Mouse (Mus musculus) bone marrow, adult 2 months (tissue): Measurements from ENCODE around the gene Pnpla8. TPM values are rescaled to one million over a fixed set of nuclear protein-coding genes. Genes with fewer than 3 reads are reported as not detected.

Source experiments
- H3K27ac ChIP-seq: fragments of 200-500 bp; 2 replicates; pipeline ENCODE4 v1.5.1; 2012; ENCODE audit warnings: low read depth, mild to moderate bottlenecking, control low read depth, inconsistent platforms, low read length; ENCODE audit not compliant: control insufficient read depth, poor library complexity, insufficient read depth
- H3K4me1 ChIP-seq: fragments of 200-500 bp; 2 replicates; pipeline ENCODE4 v1.6.1; 2011; ENCODE audit warnings: low read length; ENCODE audit not compliant: control insufficient read depth, insufficient read depth
- H3K4me3 ChIP-seq: fragments of 200-500 bp; replicated peaks from 2 replicates; pipeline ENCODE3; 2011; ENCODE audit warnings: mild to moderate bottlenecking, low read depth, low read length, control low read depth; ENCODE audit not compliant: control insufficient read depth
- CTCF ChIP-seq: fragments of 200-500 bp; IDR thresholded peaks from 2 replicates; pipeline ENCODE4 v1.5.1; 2011; ENCODE audit warnings: low read length, control low read depth; ENCODE audit not compliant: control insufficient read depth, insufficient read depth
- POLR2A ChIP-seq: fragments of 200-500 bp; IDR thresholded peaks from 2 replicates; pipeline ENCODE4 v1.6.1; 2011; ENCODE audit warnings: low read depth, mild to moderate bottlenecking, control low read depth, low read length, borderline replicate concordance; ENCODE audit not compliant: control insufficient read depth
- WGBS: fragments of 180-500 bp; shearing (Covaris S2); methylation state at CpG from one replicate; pipeline ENCODE4 v1.1.7; 2018; 5-methylcytosine and 5-hydroxymethylcytosine counted together
- polyA plus RNA-seq: library from polyadenylated mRNA; stranded (reverse); fragments of >200 nt; gene quantifications from 2 replicates; pipeline ENCODE4 v1.2.4, GENCODE M21; 2011; ENCODE audit warnings: low replicate concordance; ENCODE audit not compliant: missing spikeins, insufficient read depth, insufficient read length

Pnpla8 gene
- polyA plus RNA-seq, 1 experiment, result 8.9 TPM

DNA sequence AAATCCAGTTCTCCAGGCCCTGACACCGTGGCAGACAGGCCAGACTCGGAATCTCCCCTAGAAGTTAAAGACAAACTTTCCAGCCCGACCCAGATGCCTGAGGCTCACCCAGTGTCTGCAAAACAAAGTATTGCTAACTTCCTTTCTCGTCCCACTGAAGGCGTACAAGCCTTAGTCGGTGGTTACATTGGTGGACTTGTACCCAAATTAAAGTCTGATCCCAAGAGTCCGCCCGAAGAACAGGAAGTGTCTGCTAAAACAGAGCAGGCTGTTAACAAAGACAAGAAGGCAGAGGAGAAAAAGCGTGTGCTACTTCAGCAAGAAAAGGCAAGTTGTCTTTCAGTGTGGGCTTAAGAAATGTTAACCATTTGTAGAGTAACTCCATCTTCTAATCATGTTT is 62.2 kb downstream of the Pnpla8 start:
- Histone ChIP-seq H3K4me1 (peaks cover 4% of the 10 kb centered on the region), H3K27ac (no peak overlapping the region), H3K4me3 (no peak overlapping the region)
- WGBS, result 17% methylated on average over 9 of the region's 9 CpGs
- no peak for TF ChIP-seq POLR2A
- no peak for TF ChIP-seq CTCF

DNA sequence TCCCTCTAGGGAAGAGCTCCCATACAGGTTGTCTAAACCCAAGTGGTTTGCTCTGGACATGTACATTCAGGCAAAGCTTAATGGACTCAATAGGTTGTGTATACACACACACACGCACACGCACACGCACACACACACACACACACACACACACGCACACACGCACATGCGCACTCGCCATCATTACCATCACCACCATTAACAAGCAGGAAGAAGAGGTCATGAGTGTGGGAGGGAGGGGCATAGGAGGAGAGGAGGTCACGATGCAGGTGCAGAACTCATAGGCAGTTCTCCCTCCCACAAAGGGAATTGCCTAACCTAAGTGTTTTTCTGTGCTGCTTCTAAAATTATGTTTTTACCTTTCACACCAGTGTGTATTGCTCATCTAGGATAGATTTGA is 65.8 kb downstream of the Pnpla8 start:
- WGBS, result 83% methylated on average over 8 of the region's 8 CpGs
- no peak for TF ChIP-seq CTCF
- no peak overlapping the region for H3K4me3 ChIP-seq

DNA sequence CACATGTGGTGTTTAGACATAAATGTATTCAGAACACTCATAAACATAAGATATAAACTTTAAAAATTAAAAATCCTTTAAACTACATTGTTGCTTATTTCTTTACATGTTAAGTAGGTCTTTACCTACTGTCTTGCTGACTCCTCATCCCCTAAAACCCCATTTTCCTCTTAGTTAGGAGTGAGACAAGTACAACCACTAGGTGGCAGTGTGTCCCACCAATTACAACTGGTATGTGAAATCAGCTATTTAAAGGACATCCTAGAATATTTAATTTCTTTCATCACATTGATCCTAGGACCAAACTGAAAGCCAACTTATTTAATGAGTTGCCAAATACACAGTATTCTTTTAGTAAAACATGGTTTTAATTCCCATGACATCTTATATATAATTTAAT is 71.1 kb downstream of the Pnpla8 start:
- Histone ChIP-seq H3K4me1 (no peaks in the 10 kb centered on the region; the same call in 1 of the 2 replicates), H3K27ac (no peak overlapping the region), H3K4me3 (no peak overlapping the region)
- TF ChIP-seq CTCF (0 out of 2 replicates have a peak, but pooled peaks have one; percentile 16), POLR2A (no peak)

More for the DNA sequence above, 65.8 kb downstream of the Pnpla8 start:
- Histone ChIP-seq H3K4me1 (peaks cover 4% of the 10 kb centered on the region), H3K27ac (peak overlapping the region; percentile 26)

GRCm38 (mm10) chr12:44300793-44301192 is 79.6 kb downstream of the Pnpla8 start:
- no peak overlapping the region for H3K4me3 ChIP-seq
- no peak for TF ChIP-seq CTCF
- no peak for TF ChIP-seq POLR2A
- H3K4me1 ChIP-seq, result no peaks in the 10 kb centered on the region
- no peak overlapping the region for H3K27ac ChIP-seq

DNA sequence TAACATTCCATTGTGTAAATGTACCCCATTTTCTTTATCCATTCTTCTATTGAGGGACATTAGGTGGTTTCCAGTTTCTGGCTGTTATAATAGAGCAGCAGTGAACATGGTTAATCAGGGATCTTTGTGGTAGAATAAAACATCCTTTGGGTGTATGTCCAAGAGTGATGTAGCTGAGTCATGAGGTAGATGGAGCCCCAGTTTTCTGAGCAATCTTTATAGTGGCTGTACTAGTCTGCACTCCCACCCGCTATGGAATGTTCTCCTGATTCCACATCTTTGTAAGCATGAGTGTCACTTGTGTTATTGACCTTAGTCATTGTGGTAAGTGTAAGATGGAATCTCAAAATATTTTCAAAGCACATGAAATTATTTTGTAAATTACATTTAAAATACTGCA is 82.8 kb downstream of the Pnpla8 start:
- WGBS, result 91% methylated on average over 1 of the region's 1 CpGs
- Histone ChIP-seq H3K4me3 (no peak overlapping the region), H3K27ac (no peak overlapping the region), H3K4me1 (no peaks in the 10 kb centered on the region)
- TF ChIP-seq POLR2A (no peak), CTCF (no peak)

GRCm38 (mm10) chr12:44304869-44305268 is 83.7 kb downstream of the Pnpla8 start:
- no peak overlapping the region for H3K4me3 ChIP-seq
- no peaks in the 10 kb centered on the region for H3K4me1 ChIP-seq
- TF ChIP-seq CTCF, result no peak
- TF ChIP-seq POLR2A, result no peak
- WGBS, result 94% methylated on average over 5 of the region's 5 CpGs
- no peak overlapping the region for H3K27ac ChIP-seq

- TF ChIP-seq CTCF, result no peak
- no peak for TF ChIP-seq POLR2A
- H3K4me1 ChIP-seq, result no peaks in the 10 kb centered on the region
- H3K27ac ChIP-seq, result no peak overlapping the region
- H3K4me3 ChIP-seq, result no peak overlapping the region
- 74% methylated on average over 3 of the region's 3 CpGs for WGBS
These were observed 87.1 kb downstream of the Pnpla8 start for GRCm38 (mm10) chr12:44308221-44308620.

DNA sequence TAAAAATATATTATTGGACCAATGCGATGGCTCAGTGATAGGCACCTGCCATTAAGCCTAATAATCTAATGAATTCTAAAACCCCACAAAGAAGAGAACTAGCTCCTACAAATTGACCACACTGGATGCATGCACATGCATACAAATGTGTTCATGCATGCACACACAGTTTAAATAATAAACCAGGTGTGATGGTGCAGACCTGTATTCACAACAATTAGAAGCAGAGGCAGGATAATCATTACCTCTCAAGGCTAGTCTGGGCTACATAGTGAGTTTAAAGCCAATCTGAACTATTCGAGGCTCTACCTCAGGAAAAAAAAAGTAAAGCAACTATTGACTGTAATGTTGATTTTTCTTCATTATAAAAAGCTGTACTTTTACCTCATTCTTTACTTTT is 94.0 kb downstream of the Pnpla8 start:
- TF ChIP-seq POLR2A, result no peak
- no peak for TF ChIP-seq CTCF
- WGBS, result 85% methylated on average over 2 of the region's 2 CpGs
- no peak overlapping the region for H3K27ac ChIP-seq
- no peak overlapping the region for H3K4me3 ChIP-seq
- no peaks in the 10 kb centered on the region for H3K4me1 ChIP-seq

GRCm38 (mm10) chr12:44325091-44325490 is 103.9 kb downstream of the Pnpla8 start:
- no peaks in the 10 kb centered on the region for H3K4me1 ChIP-seq
- TF ChIP-seq POLR2A, result no peak
- TF ChIP-seq CTCF, result no peak
- no peak overlapping the region for H3K4me3 ChIP-seq
- H3K27ac ChIP-seq, result no peak overlapping the region
